Mouse (Mus musculus) c-Kit-positive CD71-positive TER-119-negative erythroid progenitor cells, embryonic 14.5 days (primary cell): ENCODE data around the gene En1.

ENCODE experiments used
- DNase-seq: peaks from one replicate; pipeline ENCODE4 v3.0.0-alpha.2; 2013; ENCODE audit warnings: low read depth

Gene En1

GRCm38 (mm10) chr1:120600149-120600445 lies 2.1 kb upstream of the En1 start:
- no peak for DNase-seq

- DNase-seq, result no peak
Measured at GRCm38 (mm10) chr1:120600516-120601252, 1.5 kb upstream of the En1 start.

GRCm38 (mm10) chr1:120601253-120601836 lies 873 bp upstream of the En1 start:
- DNase-seq, result no peak

GRCm38 (mm10) chr1:120602876-120603655 lies 848 bp downstream of the En1 start:
- no peak for DNase-seq

GRCm38 (mm10) chr1:120603656-120604051 lies 1.4 kb downstream of the En1 start:
- DNase-seq, result no peak

- no peak for DNase-seq
Measured at GRCm38 (mm10) chr1:120604431-120605142, 2.4 kb downstream of the En1 start.

- DNase-seq, result no peak
Measured at GRCm38 (mm10) chr1:120605143-120605435, 2.9 kb downstream of the En1 start.

- DNase-seq, result no peak
Measured at GRCm38 (mm10) chr1:120605521-120606310, 3.5 kb downstream of the En1 start.

GRCm38 (mm10) chr1:120606641-120607575 lies 4.7 kb downstream of the En1 start:
- no peak for DNase-seq

- no peak for DNase-seq
Measured at GRCm38 (mm10) chr1:120607576-120608400, 5.6 kb downstream of the En1 start.

- no peak for DNase-seq
Measured at GRCm38 (mm10) chr1:120608461-120608860, 6.2 kb downstream of the En1 start.

GRCm38 (mm10) chr1:120609611-120610010 lies 7.4 kb downstream of the En1 start:
- no peak for DNase-seq

GRCm38 (mm10) chr1:120613461-120614306 lies 11.5 kb downstream of the En1 start:
- DNase-seq, result no peak

- no peak for DNase-seq
Measured at GRCm38 (mm10) chr1:120614307-120615100, 12.3 kb downstream of the En1 start.

- no peak for DNase-seq
Measured at GRCm38 (mm10) chr1:120615521-120615920, 13.3 kb downstream of the En1 start.

GRCm38 (mm10) chr1:120615927-120616326 lies 13.7 kb downstream of the En1 start:
- no peak for DNase-seq

GRCm38 (mm10) chr1:120621383-120621782 lies 19.2 kb downstream of the En1 start:
- no peak for DNase-seq

GRCm38 (mm10) chr1:120626930-120627621 lies 24.9 kb downstream of the En1 start:
- DNase-seq, result no peak
